Mouse (Mus musculus) limb, embryonic 13.5 days (tissue): ENCODE measurements around the gene Tmbim1. TPM values are rescaled to one million over a fixed set of nuclear protein-coding genes. Genes with fewer than 3 reads are reported as not detected.
A peak's percentile ranks its signal among the peaks of the same experiment; 100 is the strongest.

Experiments used
- ATAC-seq: fragments of 200-750 bp; cut with Nextera tagmentation; 2 replicates; pipeline ENCODE4 v1.8.0; 2017; ENCODE audit warnings: low read depth, moderate number of reproducible peaks, moderate TSS enrichment; ENCODE audit not compliant: low FRiP score
- H3K27ac ChIP-seq: fragments of 300-500 bp; sonication (generic); 2 replicates; pipeline ENCODE4 v1.5.1; 2015; ENCODE audit warnings: inconsistent platforms, mild to moderate bottlenecking, moderate library complexity
- H3K27me3 ChIP-seq: fragments of 300-500 bp; sonication (generic); 2 replicates; pipeline ENCODE4 v1.6.1; 2015; ENCODE audit warnings: mild to moderate bottlenecking, inconsistent platforms
- H3K36me3 ChIP-seq: fragments of 300-500 bp; sonication (generic); 2 replicates; pipeline ENCODE4 v1.6.1; 2015; ENCODE audit warnings: inconsistent platforms, mild to moderate bottlenecking, moderate library complexity
- H3K4me1 ChIP-seq: fragments of 300-500 bp; sonication (generic); 2 replicates; pipeline ENCODE4 v1.6.1; 2015; ENCODE audit warnings: inconsistent platforms
- H3K4me2 ChIP-seq: fragments of 300-500 bp; sonication (generic); replicated peaks from 2 replicates; pipeline ENCODE4 v1.6.1; 2015; ENCODE audit warnings: inconsistent platforms, mild to moderate bottlenecking, moderate library complexity
- H3K4me3 ChIP-seq: fragments of 300-500 bp; sonication (generic); 2 replicates; pipeline ENCODE4 v1.5.1; 2015; ENCODE audit warnings: moderate library complexity, mild to moderate bottlenecking, inconsistent platforms
- H3K9ac ChIP-seq: fragments of 300-500 bp; sonication (generic); 2 replicates; pipeline ENCODE4 v1.6.1; 2015; ENCODE audit warnings: mild to moderate bottlenecking, inconsistent platforms
- H3K9me3 ChIP-seq: fragments of 300-500 bp; sonication (generic); 2 replicates; pipeline ENCODE4 v1.6.1; 2016; ENCODE audit warnings: inconsistent platforms
- WGBS: fragments of 180-500 bp; shearing (Covaris S2); methylation state at CpG from one replicate; pipeline ENCODE4 v1.1.7; 2015; 5-methylcytosine and 5-hydroxymethylcytosine counted together
- polyA plus RNA-seq: library from polyadenylated mRNA; unstranded; fragments of >200 nt; fragmentation: Nextera tagmentation; extraction: Ambion mirVana; gene quantifications from 2 replicates; pipeline ENCODE4 v1.2.1, GENCODE M21; 2015

Tmbim1 gene
- polyA plus RNA-seq, 1 experiment from 2014 or later: 31.7 TPM

GRCm38 (mm10) chr1:74281886-74282285 is 23.5 kb downstream of the Tmbim1 start:
- 96% methylated on average over 8 of the region's 8 CpGs for WGBS
- Histone ChIP-seq H3K4me1 (peaks cover 29% of the 10 kb centered on the region), H3K36me3 (peaks cover 50% of the 10 kb centered on the region), H3K4me2 (no peak overlapping the region), H3K27ac (no peak overlapping the region), H3K4me3 (no peak overlapping the region), H3K27me3 (no peaks in the 10 kb centered on the region), H3K9me3 (no peaks in the 10 kb centered on the region), H3K9ac (no peak overlapping the region; the same call in 1 of the 2 replicates)
- no peak for ATAC-seq

DNA sequence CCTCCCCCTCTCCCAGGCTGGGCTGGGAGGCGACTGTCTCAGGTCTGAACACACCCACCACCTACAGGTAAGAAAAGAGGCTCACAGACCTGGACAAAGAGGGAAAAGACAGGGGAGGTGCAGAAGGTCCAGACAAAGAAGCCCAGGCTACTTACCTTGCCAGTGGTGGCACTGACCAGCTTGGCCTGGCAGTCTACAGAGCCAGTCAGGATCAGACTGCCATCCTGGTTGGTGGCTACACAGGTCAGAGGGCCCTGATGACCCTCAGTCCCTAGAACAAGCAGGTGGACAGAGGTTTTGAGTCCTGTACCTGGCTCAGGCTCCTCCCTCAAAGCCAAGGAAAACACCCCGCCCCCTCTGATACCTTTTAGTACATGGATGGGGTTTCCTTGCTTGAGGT is 24.1 kb downstream of the Tmbim1 start:
- H3K9ac ChIP-seq: 0 out of 2 replicates have a peak overlapping the region, but pooled peaks have one; percentile 14
- no peak for ATAC-seq
- no peaks in the 10 kb centered on the region for H3K27me3 ChIP-seq
- no peak overlapping the region for H3K27ac ChIP-seq
- no peak overlapping the region for H3K4me3 ChIP-seq
- peaks cover 24% of the 10 kb centered on the region for H3K4me1 ChIP-seq
- 86% methylated on average over 2 of the region's 2 CpGs for WGBS
- peaks cover 50% of the 10 kb centered on the region for H3K36me3 ChIP-seq
- no peaks in the 10 kb centered on the region for H3K9me3 ChIP-seq
- no peak overlapping the region for H3K4me2 ChIP-seq

DNA sequence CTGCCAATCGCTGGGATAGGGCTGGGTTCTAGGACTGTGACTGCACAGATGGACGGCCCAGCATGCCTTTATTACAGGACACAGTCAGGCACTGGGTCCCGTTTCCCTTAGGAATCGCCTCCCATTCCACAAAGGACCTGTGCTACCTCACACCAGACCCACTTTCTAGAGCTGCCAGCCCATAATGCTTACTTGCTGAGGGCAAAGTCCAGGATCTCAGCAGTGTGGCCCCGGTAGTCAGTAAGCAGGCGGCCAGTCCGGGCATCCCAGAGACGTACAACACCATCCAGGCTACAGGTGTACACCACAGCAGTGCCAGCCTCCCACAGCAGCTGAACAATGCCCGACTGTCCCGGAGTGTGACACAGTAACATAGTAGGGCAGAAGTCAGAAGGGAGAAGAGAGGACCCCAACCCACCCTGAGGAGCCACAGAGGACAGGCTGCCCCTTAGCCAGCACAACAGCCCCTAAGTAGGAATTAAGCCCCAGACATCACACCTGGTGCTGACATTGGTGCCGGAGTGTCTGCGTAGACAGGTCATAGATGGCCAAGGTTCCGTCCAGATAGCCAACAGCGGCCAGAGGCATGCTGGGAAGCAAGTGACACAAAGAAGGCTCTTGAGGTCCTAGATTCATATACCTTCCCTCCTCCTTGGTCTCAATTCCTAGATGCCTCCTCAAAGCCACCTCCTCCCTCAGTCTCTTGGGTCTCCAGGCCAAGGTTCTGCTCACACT is 24.7 kb downstream of the Tmbim1 start:
- H3K4me2 ChIP-seq: no peak overlapping the region
- ATAC-seq: no peak
- no peak overlapping the region for H3K4me3 ChIP-seq
- H3K36me3 ChIP-seq: peaks cover 50% of the 10 kb centered on the region
- 0 out of 2 replicates have a peak overlapping the region, but pooled peaks have one; percentile 14 for H3K9ac ChIP-seq
- no peaks in the 10 kb centered on the region for H3K27me3 ChIP-seq
- WGBS: 92% methylated on average over 14 of the region's 14 CpGs
- H3K27ac ChIP-seq: no peak overlapping the region
- H3K4me1 ChIP-seq: peaks cover 18% of the 10 kb centered on the region
- no peaks in the 10 kb centered on the region for H3K9me3 ChIP-seq

GRCm38 (mm10) chr1:74278988-74279387 is 26.4 kb downstream of the Tmbim1 start:
- Histone ChIP-seq H3K4me1 (peaks cover 24% of the 10 kb centered on the region), H3K27me3 (no peaks in the 10 kb centered on the region), H3K4me2 (no peak overlapping the region), H3K4me3 (no peak overlapping the region), H3K9ac (no peak overlapping the region), H3K27ac (no peak overlapping the region), H3K36me3 (peaks cover 50% of the 10 kb centered on the region), H3K9me3 (no peaks in the 10 kb centered on the region)
- 94% methylated on average over 11 of the region's 11 CpGs for WGBS
- ATAC-seq: no peak

GRCm38 (mm10) chr1:74278538-74278937 is 26.9 kb downstream of the Tmbim1 start, which contains the start of gene Gpbar1:
Gpbar1 (plus strand) TSS chr1:74278550.
- Histone ChIP-seq H3K36me3 (peaks cover 50% of the 10 kb centered on the region), H3K27me3 (no peaks in the 10 kb centered on the region), H3K4me3 (no peak within 1 kb of the TSS), H3K9ac (no peak within 1 kb of the TSS), H3K4me2 (no peak within 1 kb of the TSS), H3K4me1 (peaks cover 21% of the 10 kb centered on the region), H3K9me3 (no peaks in the 10 kb centered on the region), H3K27ac (no peak within 1 kb of the TSS)
- 93% methylated on average over 10 of the region's 10 CpGs for WGBS
- ATAC-seq: no peak

DNA sequence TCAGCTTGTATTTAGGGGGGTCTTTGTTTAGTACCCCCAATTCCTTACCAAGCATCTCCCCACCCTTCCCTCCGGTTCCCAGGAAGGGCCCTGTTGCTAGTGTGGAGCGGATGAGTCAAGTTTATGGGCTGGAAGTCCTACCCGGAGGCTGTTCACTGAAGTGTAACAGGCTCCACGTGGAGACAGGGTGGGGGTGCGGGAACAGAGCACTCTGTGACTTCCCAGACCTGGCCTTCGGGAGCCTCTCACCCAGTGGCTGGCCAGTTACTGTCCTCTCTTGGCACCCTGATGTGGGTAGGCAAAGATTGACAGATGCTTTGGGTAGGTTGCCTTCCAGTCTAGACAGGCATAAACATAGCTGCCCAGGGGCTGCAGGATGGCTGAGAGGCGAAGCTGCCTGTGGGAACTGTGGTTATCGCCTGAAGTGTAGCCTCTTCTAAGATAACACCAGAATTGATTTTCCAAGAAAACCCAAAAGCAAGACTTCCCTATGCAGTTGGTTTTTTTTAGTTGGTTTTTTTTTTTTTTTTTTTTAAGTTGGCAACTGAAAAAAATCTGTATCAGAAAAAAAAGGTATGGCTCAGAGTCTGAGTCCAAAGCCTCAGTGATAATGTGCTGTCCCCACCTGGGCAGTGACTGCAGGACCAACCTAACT is 27.4 kb downstream of the Tmbim1 start:
- 56% methylated on average over 8 of the region's 8 CpGs for WGBS
- no peak overlapping the region for H3K27ac ChIP-seq
- H3K4me2 ChIP-seq: no peak overlapping the region
- no peak overlapping the region for H3K4me3 ChIP-seq
- no peaks in the 10 kb centered on the region for H3K27me3 ChIP-seq
- H3K36me3 ChIP-seq: peaks cover 47% of the 10 kb centered on the region
- H3K9me3 ChIP-seq: no peaks in the 10 kb centered on the region
- H3K4me1 ChIP-seq: peaks cover 16% of the 10 kb centered on the region
- H3K9ac ChIP-seq: no peak overlapping the region
- no peak for ATAC-seq

GRCm38 (mm10) chr1:74277041-74277440 is 28.4 kb downstream of the Tmbim1 start:
- Histone ChIP-seq H3K4me2 (no peak overlapping the region), H3K36me3 (peaks cover 37% of the 10 kb centered on the region), H3K4me1 (peaks cover 12% of the 10 kb centered on the region), H3K4me3 (no peak overlapping the region), H3K27ac (no peak overlapping the region), H3K9me3 (no peaks in the 10 kb centered on the region), H3K9ac (no peak overlapping the region), H3K27me3 (no peaks in the 10 kb centered on the region)
- 69% methylated on average over 6 of the region's 6 CpGs for WGBS
- ATAC-seq: no peak

DNA sequence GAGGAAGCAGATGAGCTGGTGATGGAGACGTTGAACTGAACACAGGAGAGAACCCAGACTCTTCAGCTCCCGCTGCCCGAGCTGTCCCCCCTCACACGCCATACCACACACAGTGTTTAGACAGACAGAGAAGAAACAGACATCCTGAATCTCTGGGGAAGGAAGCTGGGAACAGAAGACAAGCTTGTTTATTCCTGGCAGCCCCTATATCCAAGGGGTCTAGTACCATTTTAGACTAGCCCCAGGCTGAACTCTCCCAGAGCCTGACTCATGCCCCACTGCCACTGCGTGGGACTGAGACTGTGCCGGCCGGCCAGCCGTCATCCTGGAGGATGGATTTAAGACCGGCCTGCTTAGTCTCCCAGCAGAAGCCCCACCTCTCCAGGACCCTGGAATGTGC is 30.4 kb downstream of the Tmbim1 start:
- ATAC-seq: no peak
- Histone ChIP-seq H3K4me2 (no peak overlapping the region; the same call in 1 of the 2 replicates), H3K27ac (no peak overlapping the region; the same call in 1 of the 2 replicates), H3K9me3 (no peaks in the 10 kb centered on the region), H3K9ac (no peak overlapping the region), H3K27me3 (no peaks in the 10 kb centered on the region), H3K4me1 (peaks cover 12% of the 10 kb centered on the region), H3K4me3 (no peak overlapping the region), H3K36me3 (peaks cover 19% of the 10 kb centered on the region)
- 7% methylated on average over 9 of the region's 9 CpGs for WGBS

DNA sequence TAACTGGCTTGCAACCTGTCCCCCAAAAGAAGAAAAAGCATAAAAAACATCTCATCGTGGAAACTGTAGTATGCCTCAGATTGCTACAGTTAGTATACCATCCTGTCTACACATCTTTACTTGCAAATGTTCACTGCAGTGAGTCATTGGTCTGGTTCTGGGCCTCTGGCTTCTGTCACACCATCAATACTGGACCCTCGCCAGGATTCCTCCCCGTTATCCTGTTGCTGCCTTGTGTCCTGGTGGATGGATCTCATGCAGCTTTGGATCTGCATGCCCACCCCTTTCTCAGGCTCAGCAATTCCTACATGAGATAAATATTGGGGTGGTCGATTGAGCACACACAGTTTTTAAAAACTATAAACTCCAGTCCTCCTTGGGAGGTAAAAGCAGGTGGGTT is 33.8 kb downstream of the Tmbim1 start:
- Histone ChIP-seq H3K27ac (no peak overlapping the region), H3K4me1 (peaks cover 12% of the 10 kb centered on the region), H3K36me3 (peaks cover 30% of the 10 kb centered on the region), H3K27me3 (no peaks in the 10 kb centered on the region), H3K4me2 (no peak overlapping the region), H3K9me3 (no peaks in the 10 kb centered on the region), H3K4me3 (no peak overlapping the region), H3K9ac (no peak overlapping the region)
- ATAC-seq: no peak
- 78% methylated on average over 4 of the region's 4 CpGs for WGBS

DNA sequence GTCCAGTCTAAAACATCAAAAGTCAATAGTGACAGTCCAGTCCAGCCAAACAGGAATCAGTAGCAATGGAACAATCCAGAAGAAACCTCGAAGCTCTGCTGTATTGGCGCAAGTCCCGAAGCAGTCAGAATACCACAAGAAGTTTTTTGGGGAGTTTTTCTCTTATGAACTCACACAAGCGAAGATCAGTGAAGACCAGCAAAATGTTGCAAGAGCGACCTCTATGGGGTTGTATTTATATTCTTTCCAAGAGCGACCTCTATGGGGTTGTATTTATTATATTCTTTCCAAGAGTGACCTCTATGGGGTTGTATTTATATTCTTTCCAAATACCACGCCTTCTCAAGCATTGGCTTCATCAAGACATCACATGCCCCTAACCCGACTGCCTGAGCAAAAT is 36.7 kb downstream of the Tmbim1 start:
- H3K36me3 ChIP-seq: peaks cover 59% of the 10 kb centered on the region

GRCm38 (mm10) chr1:74262510-74262909 is 42.9 kb downstream of the Tmbim1 start:
- Histone ChIP-seq H3K9ac (no peak overlapping the region), H3K4me2 (no peak overlapping the region), H3K27me3 (no peaks in the 10 kb centered on the region), H3K27ac (no peak overlapping the region), H3K4me1 (no peaks in the 10 kb centered on the region), H3K4me3 (no peak overlapping the region), H3K9me3 (no peaks in the 10 kb centered on the region), H3K36me3 (peaks cover 92% of the 10 kb centered on the region)
- 86% methylated on average over 6 of the region's 6 CpGs for WGBS
- no peak for ATAC-seq

More for the DNA sequence above, 36.7 kb downstream of the Tmbim1 start:
- Histone ChIP-seq H3K9ac (no peak overlapping the region), H3K4me2 (no peak overlapping the region), H3K27ac (no peak overlapping the region), H3K9me3 (no peaks in the 10 kb centered on the region), H3K4me1 (no peaks in the 10 kb centered on the region), H3K27me3 (no peaks in the 10 kb centered on the region), H3K4me3 (no peak overlapping the region)
- WGBS: 88% methylated on average over 8 of the region's 8 CpGs
- ATAC-seq: no peak

GRCm38 (mm10) chr1:74256782-74257181 is 48.6 kb downstream of the Tmbim1 start:
- Histone ChIP-seq H3K27me3 (no peaks in the 10 kb centered on the region), H3K4me2 (no peak overlapping the region), H3K27ac (no peak overlapping the region), H3K9ac (no peak overlapping the region), H3K36me3 (peaks cover 86% of the 10 kb centered on the region), H3K9me3 (no peaks in the 10 kb centered on the region), H3K4me3 (no peak overlapping the region), H3K4me1 (no peaks in the 10 kb centered on the region)
- no peak for ATAC-seq
- WGBS: 87% methylated on average over 4 of the region's 4 CpGs
